Mouse (Mus musculus): ENCODE results near the gene Xlr4a. TPM values are rescaled to one million over a fixed set of nuclear protein-coding genes. Genes with fewer than 3 reads are reported as not detected.

Xlr4a gene
- polyA plus RNA-seq, 1 experiment = 7.7 TPM

- 81% methylated on average over 24 of the region's 24 CpGs for WGBS
- no peak for DNase-seq
- Histone ChIP-seq H3K4me1 (replicated peaks; ENCODE audit: control insufficient read depth, insufficient read depth, low read length) (no peaks in the 10 kb centered on the region), H3K36me3 (ENCODE audit: control insufficient read depth, insufficient read depth, low read length) (no peaks in the 10 kb centered on the region), H3K27ac (ENCODE audit: control insufficient read depth, insufficient read depth, low read length) (no peak overlapping the region), H3K27me3 (ENCODE audit: control insufficient read depth, insufficient read depth, low read length) (no peaks in the 10 kb centered on the region), H3K4me3 (ENCODE audit: control insufficient read depth, insufficient read depth, low read length) (no peak overlapping the region)
- no peak for TF ChIP-seq CTCF (IDR thresholded peaks at IDR 0.05; ENCODE audit: borderline replicate concordance, control insufficient read depth, extremely low read depth, insufficient read depth, low read length, poor library complexity)
- TF ChIP-seq POLR2A (IDR thresholded peaks at IDR 0.05; ENCODE audit: control insufficient read depth, extremely low read depth, insufficient read depth, low read length, poor library complexity) = no peak
These were observed 18.5 kb downstream of the Xlr4a start for GRCm38 (mm10) chrX:73063512-73064414.

- WGBS = 47% methylated on average over 5 of the region's 5 CpGs
- Histone ChIP-seq H3K36me3 (ENCODE audit: control insufficient read depth, insufficient read depth, low read length) (no peaks in the 10 kb centered on the region), H3K4me3 (ENCODE audit: control insufficient read depth, insufficient read depth, low read length) (no peak overlapping the region), H3K4me1 (replicated peaks; ENCODE audit: control insufficient read depth, insufficient read depth, low read length) (no peaks in the 10 kb centered on the region), H3K27ac (ENCODE audit: control insufficient read depth, insufficient read depth, low read length) (no peak overlapping the region), H3K27me3 (ENCODE audit: control insufficient read depth, insufficient read depth, low read length) (no peaks in the 10 kb centered on the region)
- DNase-seq = no peak
- TF ChIP-seq CTCF (IDR thresholded peaks at IDR 0.05; ENCODE audit: borderline replicate concordance, control insufficient read depth, extremely low read depth, insufficient read depth, low read length, poor library complexity) (no peak), POLR2A (IDR thresholded peaks at IDR 0.05; ENCODE audit: control insufficient read depth, extremely low read depth, insufficient read depth, low read length, poor library complexity) (no peak)
These were observed 20.0 kb downstream of the Xlr4a start for GRCm38 (mm10) chrX:73062323-73062722.

- no peaks in the 10 kb centered on the region for H3K27me3 ChIP-seq (ENCODE audit: control insufficient read depth, insufficient read depth, low read length)
- no peak for DNase-seq
- WGBS = 100% methylated on average over 1 of the region's 1 CpGs
- H3K36me3 ChIP-seq (ENCODE audit: control insufficient read depth, insufficient read depth, low read length) = no peaks in the 10 kb centered on the region
- no peak for TF ChIP-seq CTCF (IDR thresholded peaks at IDR 0.05; ENCODE audit: borderline replicate concordance, control insufficient read depth, extremely low read depth, insufficient read depth, low read length, poor library complexity)
- TF ChIP-seq POLR2A (IDR thresholded peaks at IDR 0.05; ENCODE audit: control insufficient read depth, extremely low read depth, insufficient read depth, low read length, poor library complexity) = no peak
- H3K27ac ChIP-seq (ENCODE audit: control insufficient read depth, insufficient read depth, low read length) = no peak overlapping the region
- H3K4me1 ChIP-seq (replicated peaks; ENCODE audit: control insufficient read depth, insufficient read depth, low read length) = no peaks in the 10 kb centered on the region
- H3K4me3 ChIP-seq (ENCODE audit: control insufficient read depth, insufficient read depth, low read length) = no peak overlapping the region
These were observed 20.8 kb downstream of the Xlr4a start for GRCm38 (mm10) chrX:73061528-73061927.

- Histone ChIP-seq H3K4me1 (replicated peaks; ENCODE audit: control insufficient read depth, insufficient read depth, low read length) (no peaks in the 10 kb centered on the region), H3K27me3 (ENCODE audit: control insufficient read depth, insufficient read depth, low read length) (no peaks in the 10 kb centered on the region), H3K36me3 (ENCODE audit: control insufficient read depth, insufficient read depth, low read length) (no peaks in the 10 kb centered on the region), H3K4me3 (ENCODE audit: control insufficient read depth, insufficient read depth, low read length) (no peak overlapping the region), H3K27ac (ENCODE audit: control insufficient read depth, insufficient read depth, low read length) (no peak overlapping the region)
- TF ChIP-seq CTCF (IDR thresholded peaks at IDR 0.05; ENCODE audit: borderline replicate concordance, control insufficient read depth, extremely low read depth, insufficient read depth, low read length, poor library complexity) (peak; percentile 74; the same call in 1 of the 2 replicates), POLR2A (IDR thresholded peaks at IDR 0.05; ENCODE audit: control insufficient read depth, extremely low read depth, insufficient read depth, low read length, poor library complexity) (no peak)
- 10% methylated on average over 14 of the region's 14 CpGs for WGBS
- DNase-seq = peak; percentile 86
These were observed 28.3 kb downstream of the Xlr4a start for GRCm38 (mm10) chrX:73053860-73054563.

GRCm38 (mm10) chrX:73039666-73040065 is 42.6 kb downstream of the Xlr4a start:
- no peak for DNase-seq
- WGBS = 95% methylated on average over 12 of the region's 12 CpGs
- H3K4me1 ChIP-seq (replicated peaks; ENCODE audit: control insufficient read depth, insufficient read depth, low read length) = no peaks in the 10 kb centered on the region

GRCm38 (mm10) chrX:73038831-73039230 is 43.4 kb downstream of the Xlr4a start:
- TF ChIP-seq POLR2A (IDR thresholded peaks at IDR 0.05; ENCODE audit: control insufficient read depth, extremely low read depth, insufficient read depth, low read length, poor library complexity) (no peak), CTCF (IDR thresholded peaks at IDR 0.05; ENCODE audit: borderline replicate concordance, control insufficient read depth, extremely low read depth, insufficient read depth, low read length, poor library complexity) (no peak)
- WGBS = 91% methylated on average over 8 of the region's 8 CpGs
- Histone ChIP-seq H3K4me1 (replicated peaks; ENCODE audit: control insufficient read depth, insufficient read depth, low read length) (no peaks in the 10 kb centered on the region), H3K27ac (ENCODE audit: control insufficient read depth, insufficient read depth, low read length) (no peak overlapping the region), H3K36me3 (ENCODE audit: control insufficient read depth, insufficient read depth, low read length) (no peaks in the 10 kb centered on the region), H3K27me3 (ENCODE audit: control insufficient read depth, insufficient read depth, low read length) (no peaks in the 10 kb centered on the region), H3K4me3 (ENCODE audit: control insufficient read depth, insufficient read depth, low read length) (no peak overlapping the region)
- no peak for DNase-seq

More at GRCm38 (mm10) chrX:73039666-73040065, 42.6 kb downstream of the Xlr4a start:
- H3K27ac ChIP-seq (ENCODE audit: control insufficient read depth, insufficient read depth, low read length) = no peak overlapping the region
- H3K36me3 ChIP-seq (ENCODE audit: control insufficient read depth, insufficient read depth, low read length) = no peaks in the 10 kb centered on the region
- no peaks in the 10 kb centered on the region for H3K27me3 ChIP-seq (ENCODE audit: control insufficient read depth, insufficient read depth, low read length)
- H3K4me3 ChIP-seq (ENCODE audit: control insufficient read depth, insufficient read depth, low read length) = no peak overlapping the region
- no peak for TF ChIP-seq POLR2A (IDR thresholded peaks at IDR 0.05; ENCODE audit: control insufficient read depth, extremely low read depth, insufficient read depth, low read length, poor library complexity)
- TF ChIP-seq CTCF (IDR thresholded peaks at IDR 0.05; ENCODE audit: borderline replicate concordance, control insufficient read depth, extremely low read depth, insufficient read depth, low read length, poor library complexity) = no peak

Data from thymus, adult 2 months (tissue).